Mouse (Mus musculus): ENCODE results near the gene Ifrd2.

Gene Ifrd2

DNA sequence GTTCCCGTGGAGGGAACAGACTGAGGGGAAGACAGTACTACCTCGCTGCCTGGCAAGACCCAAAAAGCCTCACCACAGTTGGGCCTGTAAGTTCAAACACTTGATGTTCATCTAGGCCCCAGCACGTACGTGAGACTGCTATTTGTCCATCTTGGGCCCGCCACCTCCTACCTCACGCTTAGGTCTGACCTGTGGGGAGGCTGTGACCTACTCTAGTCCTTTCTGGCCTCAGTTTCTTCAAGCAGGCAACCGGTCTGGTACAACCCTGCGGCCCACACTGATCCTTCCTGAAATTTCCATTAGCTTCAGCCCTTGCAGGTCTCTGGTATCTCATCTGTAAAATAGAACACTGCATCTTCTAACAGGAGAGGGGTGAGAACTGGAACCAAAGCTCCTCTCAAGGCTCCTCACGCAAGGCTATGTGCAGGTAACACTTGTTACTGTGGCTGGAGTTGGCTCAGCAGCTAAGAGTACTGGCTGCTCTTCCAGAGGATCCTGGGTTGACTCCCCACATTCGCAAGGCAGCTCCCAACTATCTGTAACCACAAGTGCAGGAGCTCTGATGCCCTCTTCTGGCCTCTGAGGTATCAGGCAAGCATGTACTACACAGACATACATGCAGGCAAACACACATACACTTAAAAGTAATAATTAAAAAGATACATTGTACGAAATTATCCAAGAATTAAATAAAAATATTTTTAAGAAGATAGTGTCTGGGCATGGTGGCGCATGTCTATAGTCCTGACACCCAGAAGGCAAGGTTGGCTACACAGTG is 38.1 kb downstream of the Ifrd2 start:
- DNase-seq = no peak

DNA sequence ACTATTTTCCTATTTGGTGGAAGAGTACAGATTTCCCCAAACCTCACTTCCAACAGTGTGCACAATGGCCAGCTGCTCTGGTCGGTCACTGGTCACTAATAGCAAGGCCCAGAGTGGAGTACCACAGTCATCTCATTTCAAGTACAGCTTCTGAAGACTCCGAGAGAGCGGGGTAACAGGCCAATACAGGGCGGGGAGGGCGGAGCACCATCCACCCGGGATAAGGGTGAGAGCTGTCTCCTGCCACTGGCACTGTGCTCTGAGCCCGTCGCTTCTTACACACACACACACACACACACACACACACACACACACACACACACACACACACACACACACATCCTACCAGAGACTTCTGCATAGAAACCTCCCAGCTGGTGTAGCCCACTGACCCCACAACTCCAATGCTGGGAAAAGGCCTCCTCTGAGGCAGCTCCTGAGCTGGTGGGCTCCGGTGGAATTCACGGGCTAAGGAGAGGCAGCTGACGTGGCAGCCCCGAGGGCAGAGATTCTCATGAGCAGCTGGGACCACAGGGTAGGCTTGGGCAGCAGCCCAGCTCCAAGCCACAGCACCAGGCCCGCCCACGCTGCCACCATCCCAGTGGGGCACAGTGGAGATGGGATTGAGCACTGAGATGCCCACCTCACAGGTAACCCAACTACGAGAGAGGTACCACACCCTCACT is 38.9 kb downstream of the Ifrd2 start:
- DNase-seq = no peak

DNA sequence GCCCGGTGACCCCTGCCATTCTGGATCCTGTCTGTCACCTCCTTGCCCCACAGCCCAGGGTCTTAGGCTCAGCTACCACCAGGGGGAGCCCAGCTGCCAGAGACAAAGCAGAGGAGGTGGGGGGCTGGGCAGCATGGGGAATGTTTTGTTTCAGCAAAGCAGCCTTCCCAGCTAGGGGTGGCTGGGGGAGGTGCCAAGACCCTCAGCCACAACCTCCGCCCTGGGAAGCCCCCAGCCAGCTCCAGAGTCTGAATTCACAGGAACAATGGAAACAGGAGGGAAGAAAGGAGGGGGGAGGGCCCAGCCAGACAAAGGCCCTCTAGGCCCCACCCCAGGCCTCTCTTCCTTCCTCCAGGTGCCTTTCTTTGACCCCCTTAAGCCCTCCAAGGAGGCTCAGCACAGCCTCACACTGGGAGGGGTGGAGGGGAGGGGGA is 39.4 kb downstream of the Ifrd2 start:
- DNase-seq = peak; percentile 74

DNA sequence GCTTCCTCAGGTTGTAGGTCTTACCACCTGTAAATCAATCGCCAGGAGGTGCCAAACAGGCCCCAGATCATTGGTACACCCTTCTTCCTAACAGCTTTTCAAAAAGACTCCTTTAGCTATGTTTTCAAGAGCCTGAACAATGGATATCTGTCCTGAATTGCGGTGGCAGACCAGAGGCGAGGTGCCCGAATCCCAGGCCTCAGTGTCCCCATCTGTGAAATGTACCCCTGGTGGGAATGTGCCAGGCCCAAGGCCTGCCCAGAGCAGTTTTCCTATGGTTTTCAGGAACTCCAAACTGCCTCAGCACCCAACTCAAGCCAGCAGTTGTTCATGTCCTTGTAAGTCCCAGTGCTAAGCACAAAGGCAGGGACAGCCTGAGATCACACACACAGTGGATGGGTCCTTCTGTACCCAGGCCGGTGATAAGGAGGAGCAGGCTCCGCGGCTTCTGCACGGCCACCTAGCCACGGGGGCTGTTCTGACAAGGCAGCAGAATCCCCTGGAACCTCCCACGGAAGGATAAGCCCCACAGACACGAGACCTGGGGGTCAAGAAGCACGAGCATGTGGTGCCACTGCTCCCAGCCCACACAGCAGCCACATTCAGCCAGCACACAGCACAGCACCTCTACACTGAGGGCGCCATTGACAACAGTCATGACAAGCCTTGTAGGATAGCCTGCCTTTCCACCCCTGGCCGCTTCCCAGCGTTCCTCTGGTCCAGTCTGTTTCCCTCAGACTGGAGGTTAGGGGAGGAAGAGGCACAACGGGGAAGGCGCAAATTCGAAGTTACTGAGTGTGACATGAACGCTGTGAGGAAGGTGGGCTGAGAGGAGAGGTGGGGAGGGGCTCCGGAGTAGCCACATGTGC is 40.2 kb downstream of the Ifrd2 start:
- no peak for DNase-seq

DNA sequence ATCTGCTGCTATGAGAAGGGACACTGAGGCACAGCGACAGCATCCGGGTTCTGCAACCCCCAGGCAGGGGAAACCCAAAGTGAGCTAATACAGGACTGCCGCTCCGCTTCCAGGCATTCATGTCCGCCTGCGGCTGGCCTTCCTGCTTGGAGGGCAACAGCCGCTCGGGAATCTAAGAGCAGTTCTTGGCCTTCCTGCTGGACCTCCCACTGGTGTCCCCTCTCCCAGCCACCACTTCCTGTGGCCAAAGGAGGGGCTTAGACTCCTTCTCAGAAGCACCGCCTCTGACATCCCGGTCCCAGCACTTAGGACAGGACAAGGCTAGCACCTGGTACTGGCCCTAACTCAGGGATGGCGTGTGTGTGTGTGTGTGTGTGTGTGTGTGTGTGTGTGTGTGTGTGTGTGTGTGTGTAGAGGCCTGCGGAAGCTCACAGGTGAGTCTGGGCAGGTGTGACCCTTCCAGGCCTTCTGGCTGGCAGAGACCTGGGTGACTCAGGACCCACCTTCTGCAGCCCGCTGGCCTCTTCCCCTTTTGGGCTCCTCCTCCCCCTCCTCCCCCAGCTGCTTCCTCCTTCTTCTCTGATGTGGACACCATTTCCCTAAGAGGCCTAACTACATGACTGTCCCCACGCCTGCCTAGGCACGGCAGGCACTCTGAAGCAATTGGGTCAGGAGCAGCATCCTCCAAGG is 41.4 kb downstream of the Ifrd2 start:
- no peak for DNase-seq

DNA sequence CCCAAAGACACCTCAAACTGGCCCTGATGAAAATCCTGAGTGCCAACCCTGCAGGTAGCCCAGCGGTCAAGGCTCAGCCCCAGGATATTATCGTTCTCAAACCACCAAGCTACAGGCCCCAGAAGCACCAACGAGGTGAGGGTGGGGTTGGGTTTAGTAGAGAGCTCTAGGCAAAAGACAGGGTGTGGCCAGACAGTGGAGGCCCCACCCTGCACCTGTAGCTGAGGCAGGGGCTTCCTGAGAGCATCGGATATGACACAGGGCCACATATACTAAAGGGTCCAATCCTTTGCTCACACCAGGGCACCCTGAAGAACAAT is 41.9 kb downstream of the Ifrd2 start:
- no peak for DNase-seq

DNA sequence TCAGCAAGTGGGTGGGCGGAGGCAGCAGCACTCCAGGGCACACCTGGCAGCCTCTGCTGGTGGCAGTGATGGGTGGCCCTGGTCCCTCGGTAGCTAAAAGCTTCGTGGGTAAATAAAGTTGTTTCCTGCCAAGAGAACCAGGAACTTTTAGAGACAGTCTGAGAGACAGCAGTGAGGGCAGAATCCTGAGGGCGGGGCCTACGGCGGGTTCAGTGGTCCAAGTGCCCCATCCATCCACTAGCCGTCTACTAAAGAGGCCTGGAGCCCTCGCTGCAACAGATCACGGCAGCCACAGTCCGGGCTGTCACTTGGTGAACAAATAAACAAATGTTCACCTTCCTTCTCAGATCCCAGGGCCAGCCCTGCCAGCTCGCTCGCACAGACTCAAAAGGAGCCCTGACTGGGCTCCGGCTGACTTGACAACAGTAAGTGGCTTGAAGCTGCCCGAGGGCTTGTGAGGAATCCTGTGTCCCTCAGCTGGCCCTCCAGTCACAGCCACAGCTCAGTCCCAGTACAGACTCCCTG is 42.5 kb downstream of the Ifrd2 start:
- no peak for DNase-seq

DNA sequence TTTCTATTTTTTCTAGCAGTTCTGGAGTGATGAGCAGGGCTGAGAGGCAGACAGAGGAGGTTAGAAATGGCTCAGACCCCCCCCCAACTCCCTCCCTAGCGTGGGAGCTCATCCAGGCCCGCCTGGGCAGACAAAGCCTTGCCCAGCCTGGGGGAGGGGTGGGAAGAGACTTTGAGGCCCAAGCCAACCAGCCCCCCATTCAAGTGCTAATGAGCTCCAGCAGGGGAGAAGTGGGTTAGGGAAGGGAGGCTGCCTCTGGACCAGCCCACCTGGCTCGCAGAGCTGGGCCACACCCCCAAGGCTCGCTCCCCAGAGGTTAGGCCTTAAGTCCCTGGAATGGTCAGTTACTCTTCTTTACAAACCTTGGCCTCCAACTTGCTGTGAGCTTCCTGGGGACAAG is 43.1 kb downstream of the Ifrd2 start:
- no peak for DNase-seq

DNA sequence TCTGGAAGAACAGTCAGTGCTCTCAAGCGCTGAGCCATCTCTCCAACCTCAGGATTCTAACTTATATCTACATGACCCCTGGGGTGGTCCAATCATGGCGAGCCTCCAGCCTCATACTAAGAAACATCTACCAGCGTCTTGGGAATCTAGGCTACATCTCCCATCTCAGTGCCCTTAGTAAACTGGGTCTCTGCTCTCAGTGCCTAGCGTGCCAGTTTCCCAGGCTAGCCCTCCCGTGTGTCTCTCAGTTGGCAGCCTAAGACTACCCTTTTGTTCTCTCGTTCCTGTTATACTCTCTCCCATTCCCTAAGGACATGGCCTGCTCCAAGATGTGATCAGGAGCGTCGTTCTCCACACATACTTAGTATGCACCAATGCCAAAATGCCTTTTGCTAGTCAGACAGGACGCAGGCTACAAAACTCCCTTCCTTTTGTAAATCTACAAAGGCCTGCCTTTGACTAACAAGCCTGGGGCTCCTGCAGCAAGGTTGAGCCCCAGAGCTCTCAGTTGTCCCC is 43.9 kb downstream of the Ifrd2 start:
- DNase-seq = no peak

DNA sequence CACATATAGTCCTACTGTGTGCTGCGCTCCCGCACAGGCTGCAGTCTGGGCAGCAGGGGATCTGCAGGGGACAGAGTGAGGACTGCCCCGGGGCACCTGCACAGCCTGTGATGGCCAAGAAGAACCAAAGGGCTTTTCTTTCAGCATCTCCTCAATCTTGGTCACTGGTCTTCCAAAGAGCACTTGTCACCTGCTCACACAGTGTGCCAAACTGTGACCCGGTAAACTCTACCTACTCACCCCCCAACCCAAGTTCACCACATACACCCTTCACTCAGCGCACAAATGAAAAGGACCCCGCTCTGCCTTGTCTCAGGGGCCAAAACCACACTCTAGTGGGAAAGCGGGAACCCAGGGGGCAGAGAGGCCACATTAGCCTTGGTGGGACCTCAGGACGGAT is 44.4 kb downstream of the Ifrd2 start:
- no peak for DNase-seq

DNA sequence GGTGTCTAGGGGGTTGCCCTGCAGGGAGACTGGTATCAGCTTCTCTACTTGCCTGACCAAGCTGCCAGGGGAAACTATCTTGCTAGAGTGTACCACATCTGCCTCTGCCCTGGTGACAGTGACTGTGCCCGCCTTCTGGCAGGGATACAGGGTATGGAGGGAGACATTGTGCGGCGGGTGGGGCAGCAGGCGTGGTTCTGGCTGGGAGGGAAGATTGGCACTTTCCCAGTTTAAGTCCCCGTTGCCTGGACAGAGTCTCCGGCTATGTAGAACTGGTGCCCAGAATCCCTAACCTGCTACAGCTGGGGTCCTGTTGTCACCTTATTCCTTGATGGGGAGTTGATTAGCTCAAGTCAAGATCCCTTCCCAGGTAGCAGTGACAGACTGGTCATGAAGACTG is 45.0 kb downstream of the Ifrd2 start:
- DNase-seq = no peak

DNA sequence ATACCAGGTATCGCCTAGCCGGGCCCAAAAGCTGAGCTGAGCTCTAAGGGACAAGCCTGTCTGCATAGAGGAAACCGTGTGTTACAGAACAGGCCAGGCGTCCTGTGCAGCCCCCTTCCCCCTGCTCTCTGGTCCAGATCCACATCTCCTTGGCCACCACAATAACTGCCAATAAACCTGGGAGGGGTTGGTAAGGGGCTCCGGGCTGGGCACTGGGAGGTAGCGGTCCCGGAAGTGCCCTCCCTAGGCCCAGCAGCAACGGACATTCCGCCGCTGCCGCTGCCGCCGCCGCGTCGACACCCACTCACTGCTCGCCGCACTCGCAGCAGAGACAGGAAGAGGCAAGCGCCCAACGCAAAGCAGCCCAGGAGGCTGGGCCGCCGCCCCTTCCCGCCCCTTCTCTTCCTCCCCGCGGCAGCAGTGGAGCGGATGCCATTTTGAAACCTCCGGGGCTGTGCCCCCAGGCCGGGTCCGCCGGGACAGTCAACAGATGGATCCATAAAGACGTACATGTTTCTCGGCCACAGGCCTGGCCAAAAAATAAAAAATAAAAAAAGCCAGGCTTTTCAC is 45.7 kb downstream of the Ifrd2 start:
- no peak for DNase-seq

DNA sequence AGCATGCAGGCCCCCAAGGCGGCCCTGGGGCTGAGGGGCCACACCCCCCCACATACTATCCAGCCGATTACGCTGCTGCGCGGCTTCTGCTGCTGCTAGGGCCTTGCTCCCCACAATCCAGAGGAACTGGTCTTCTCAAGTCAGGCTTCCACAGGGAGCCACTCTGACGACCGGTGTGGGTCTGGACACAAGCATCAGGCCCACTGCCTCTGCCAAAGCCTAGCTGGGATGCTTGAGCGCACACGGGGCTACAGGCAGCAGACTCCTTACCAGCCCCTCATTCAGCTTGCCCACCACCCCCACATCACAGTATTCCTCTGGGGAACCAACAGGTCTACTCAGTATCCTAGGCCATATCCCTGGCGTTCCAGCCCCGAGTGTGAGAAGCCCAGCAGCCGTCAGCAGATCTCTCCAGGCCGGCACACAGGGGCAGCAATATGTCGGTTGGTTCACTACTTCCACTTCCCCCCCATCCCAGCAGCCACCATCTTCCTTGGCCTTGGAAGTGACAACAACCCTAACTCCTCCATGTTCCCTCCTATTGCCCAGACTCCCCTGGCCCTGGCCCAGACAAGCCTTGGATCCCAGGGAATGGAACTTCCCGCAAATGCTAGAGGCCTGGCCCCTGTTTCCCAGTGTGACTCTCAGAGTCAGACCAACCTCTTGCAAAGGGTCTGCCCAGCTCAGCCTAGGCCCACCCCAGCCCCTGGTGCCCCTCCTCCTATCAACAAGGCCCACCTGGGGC is 46.4 kb downstream of the Ifrd2 start:
- DNase-seq = no peak

DNA sequence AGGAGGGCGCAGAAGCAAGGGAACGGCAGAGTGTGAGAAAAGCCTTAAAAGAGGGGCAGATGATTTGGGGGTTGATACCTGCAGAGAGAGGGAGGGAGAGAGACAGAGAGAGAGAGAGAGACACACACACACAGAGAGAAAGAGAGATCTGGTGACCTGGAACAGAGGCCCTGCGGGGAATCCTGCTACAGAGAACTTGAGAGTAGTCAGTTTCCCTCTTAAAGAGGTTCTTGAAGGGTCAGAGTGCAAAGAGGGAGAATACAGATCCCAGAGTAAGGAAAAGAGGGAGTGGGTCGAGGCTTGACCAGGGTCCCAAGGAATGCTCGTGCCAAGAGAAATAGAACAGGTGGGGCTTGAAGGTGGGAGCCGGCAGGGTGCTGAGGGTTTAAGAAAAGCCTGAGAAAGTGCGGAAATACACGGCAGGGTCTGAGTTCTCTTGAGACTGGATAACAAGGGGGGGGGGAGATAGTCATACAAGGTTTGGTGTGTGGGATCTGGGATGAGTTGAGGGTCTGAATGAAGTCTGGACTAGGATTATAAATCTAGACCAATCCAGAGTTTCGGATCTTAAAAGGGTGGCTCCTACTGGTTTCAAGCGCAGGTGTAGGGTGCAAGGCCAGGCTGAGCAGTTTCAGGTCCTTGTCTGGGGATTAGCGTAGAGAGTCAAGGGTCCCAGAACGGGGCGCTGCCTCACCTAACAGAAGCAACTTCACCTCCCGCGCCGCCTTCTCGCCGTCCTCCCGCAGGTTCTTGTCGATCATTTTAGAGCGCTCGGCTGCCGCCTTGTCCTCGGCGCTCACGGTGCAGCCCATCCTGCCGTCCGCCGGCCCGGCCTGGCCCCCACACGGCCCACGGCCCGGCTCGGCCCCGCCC is 47.2 kb downstream of the Ifrd2 start:
- no peak for DNase-seq

DNA sequence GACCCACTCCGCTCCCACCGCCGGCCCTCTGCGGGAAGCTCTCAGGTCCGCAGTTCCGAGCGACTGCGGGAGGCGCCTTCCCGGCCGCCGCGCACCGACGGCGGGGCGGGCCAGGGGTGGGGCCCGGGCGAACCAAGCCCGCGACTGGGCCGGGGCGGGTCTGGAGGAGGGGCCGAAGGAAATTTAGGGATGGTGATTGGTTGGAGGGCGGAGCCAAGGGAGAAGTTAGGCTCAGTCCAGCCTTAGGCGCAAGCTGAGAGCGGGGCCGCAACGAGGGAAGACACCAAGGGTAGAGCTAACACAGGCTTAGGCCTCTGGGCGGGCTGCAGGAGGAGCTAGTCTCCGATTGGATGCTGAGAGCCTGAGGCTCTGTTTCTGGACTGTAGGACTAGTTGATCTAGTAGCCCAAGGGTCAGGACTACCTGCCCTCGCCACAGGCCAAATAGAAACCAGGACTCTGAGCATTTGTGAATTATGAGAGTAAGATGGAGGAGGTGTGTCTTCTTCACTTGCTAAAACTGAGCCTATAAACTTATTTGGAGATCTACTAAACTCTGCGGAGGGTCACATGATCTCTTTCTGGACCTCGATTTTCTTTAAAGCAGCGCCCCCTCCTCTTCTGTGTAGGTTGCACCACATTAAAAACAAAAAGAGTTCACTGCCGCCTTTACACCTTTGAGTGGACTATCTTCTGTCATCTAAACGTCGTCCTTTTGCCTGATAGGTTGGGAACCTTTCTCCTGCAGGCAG is 48.0 kb downstream of the Ifrd2 start, which contains the start of gene Gnai2:
TSS of gene Gnai2 (minus strand) at position 89 of the 750 bp plus-strand sequence.
- peak; percentile 94 for DNase-seq

DNA sequence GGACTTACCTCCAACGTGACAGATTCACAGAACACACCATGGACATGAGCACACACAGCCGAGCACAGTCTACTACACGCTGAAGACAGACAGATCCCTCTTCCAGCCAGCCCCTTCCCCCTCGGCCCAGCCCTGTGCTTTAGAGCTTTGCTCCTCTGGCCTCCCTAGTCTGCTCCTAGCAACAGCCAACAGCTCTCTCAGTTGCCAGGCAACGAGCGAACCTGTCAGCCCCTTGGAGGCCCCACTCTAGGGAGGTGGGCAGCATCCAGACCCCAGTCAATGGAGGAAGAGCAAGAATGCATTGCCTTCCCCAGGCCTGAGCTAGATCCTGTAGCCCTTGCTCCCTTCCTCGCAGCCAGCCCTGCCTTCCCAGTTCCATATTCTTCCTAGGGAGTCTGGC is 49.6 kb downstream of the Ifrd2 start:
- no peak for DNase-seq

DNA sequence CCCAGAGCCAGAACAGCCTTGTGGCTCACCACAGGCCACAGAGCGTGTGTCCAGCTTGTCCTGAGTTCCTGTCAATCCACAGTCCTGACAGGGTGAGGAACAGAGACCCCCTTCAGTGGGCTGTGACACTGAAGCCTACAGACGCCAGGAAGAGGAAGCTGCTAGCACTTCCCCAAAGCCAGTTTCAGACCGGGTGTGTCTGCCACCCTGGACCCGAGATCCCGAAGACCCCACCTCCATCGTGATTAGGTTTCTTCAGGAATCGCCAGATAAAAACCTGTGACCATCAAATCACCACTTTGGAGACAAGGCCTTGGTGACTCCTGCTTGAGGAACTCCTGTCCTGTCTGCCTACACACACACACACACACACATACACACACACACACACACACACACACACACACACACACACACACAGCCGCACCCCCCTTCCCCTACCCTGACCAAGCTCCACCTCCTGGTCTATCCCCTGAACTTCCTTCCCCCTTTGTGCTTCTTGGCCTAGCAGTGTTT is 52.9 kb downstream of the Ifrd2 start:
- DNase-seq = no peak

DNA sequence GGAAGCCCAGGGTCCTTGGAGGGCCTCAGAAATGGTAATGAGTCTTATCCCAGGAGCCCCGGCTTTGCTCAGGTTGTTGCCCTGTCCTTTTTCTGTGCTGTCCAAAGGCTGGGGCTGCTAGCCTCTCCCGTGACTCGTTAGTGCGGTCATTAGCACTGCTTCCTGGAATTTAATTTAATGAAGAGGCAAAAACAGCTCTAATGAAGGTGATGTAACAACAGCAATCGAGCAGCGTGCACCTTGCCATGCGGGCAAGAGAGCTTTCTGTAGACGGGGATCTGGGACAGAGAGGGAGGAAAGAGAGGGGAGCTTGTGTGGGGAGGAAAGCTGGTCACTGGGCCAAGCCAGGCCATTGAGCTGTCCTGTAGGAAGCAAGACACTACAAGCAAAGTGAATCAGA is 54.2 kb downstream of the Ifrd2 start:
- no peak for DNase-seq
